Mouse (Mus musculus) inflammation-experienced regulatory T-cells, adult 6 months (primary cell): ENCODE measurements around the gene Itpka. TPM values are rescaled to one million over a fixed set of nuclear protein-coding genes. Genes with fewer than 3 reads are reported as not detected.
A peak's percentile ranks its signal among the peaks of the same experiment; 100 is the strongest.

ENCODE experiments used
- ATAC-seq: one replicate; pipeline ENCODE4 v1.8.0; 2017
- polyA plus RNA-seq, 3 experiments: library from polyadenylated mRNA; unstranded; fragments of 100-300 nt; shearing (Covaris generic); gene quantifications; one replicate each; pipeline ENCODE4 v1.2.1; 2017

Itpka gene
- polyA plus RNA-seq, 3 experiments from 2014 or later, result 0.32 to 0.39 TPM; not detected in 1

DNA sequence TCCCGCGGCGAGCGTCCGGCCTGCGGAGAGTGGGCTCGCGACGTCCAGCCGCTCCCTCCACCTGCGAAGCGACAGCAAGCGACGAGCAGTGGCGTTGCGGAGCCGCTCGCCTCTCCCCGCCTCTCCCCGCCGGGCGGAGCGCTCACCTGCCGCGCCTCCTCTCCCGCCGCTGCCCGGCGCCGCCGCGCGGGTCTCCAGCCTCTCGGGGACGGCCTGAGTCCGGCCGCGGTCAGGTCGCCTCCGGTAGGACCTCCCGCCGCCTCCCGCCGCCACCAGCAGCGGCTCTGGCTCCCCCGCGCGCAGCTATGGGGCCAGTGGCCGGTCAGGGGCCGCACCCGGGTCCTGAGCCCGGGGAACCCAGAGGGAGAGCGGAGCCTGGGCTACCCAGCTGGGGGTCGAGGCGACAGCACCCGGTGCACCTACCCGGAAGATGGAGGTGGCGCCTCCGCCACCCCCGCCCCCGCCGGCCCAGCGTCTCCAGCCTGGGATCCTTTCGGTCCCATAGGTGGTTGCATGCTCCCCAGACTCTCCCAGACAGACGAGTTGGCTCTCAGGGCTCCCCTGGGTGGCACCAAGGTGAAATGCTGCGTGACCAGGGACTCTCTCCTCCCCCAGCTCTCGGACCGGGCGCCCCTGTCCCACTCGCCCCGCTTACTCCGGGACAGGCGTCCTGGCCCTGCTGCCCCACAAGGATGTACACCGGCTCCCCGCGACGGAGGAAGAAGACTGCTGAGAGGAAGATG lies 16.1 kb downstream of the Itpka start:
- ATAC-seq, result peak; percentile 38

- peak; percentile 56 for ATAC-seq
These were observed 17.0 kb downstream of the Itpka start for GRCm38 (mm10) chr2:119758844-119759835.

DNA sequence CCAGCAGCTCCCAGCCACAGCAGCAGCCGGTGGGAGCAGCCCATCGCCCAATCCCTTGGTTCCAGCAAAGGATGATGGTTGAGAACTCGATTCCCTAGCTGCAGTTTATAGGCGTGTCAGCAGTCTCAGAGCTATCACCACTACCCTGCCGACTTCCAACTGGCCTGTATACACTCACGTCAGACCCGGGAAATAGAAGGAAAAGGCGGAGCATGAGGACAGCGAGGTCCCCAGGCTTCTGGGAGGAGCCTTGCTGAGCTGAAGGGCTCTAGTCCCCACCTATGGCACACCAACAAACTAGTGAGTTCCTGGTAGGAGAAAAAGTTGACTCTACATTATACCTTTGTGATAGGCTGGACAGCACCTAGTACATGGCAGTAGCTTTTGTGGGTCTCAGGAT lies 18.1 kb downstream of the Itpka start, which contains the start of gene Ltk:
TSS of gene Ltk (minus strand) at position 181 of the 400 bp plus-strand sequence.
- ATAC-seq, result no peak

DNA sequence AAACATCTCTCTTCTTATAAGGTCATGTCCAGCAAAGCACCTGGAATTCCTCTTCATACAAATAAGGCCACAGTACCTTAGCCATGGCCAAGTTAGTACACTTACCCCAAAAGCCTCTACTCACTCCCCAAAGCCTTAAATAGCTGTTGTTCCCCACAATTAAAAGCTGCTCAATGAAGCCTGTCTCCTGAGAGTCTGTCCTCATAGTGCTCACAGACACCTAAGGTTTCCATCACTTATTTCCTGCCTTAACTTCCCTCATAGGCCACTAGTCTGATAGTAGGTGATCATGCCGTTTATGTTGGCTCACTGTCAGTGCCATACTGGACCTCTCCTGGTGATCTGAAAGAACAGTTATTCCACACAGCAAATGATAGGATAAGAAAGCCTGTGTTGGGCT lies 20.1 kb downstream of the Itpka start:
- ATAC-seq, result no peak

DNA sequence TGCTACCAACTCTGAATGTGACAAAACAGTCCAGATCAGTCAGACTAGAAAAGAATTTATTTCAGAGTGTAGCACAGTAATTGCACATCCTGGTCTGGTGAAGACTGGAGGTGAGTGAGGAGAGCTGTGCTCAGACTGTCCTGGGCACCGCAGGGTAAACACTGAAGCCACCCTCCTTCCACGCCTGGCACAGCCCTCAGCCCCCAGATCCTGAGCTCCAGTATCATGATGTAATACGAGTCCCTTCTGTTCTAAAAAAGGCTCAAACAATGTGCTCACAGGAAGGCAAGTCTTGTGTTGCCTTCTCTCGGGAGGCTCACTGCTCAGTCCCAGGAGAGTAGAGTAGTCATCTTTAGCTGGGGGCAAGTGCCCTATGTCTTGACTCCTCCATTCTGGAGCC lies 21.8 kb downstream of the Itpka start:
- no peak for ATAC-seq

DNA sequence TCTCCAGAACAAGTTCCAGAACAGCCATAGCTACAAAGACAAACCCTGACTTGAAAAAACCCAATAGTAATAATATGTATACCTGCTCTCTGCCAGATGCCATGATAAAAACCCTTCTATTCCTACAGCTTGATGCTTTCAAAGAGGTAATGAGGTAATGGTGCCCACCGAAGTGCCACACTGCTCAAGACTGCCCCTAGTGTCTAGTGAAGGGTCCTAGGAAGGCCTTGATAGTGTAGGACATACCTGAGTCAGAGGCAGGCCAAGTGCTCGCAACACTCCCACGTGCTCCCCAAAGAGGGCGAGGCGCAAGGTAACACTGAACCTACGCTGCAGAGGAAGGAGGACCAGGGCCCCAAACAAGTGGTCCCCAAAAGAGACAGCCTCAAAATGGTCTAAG lies 25.1 kb downstream of the Itpka start:
- ATAC-seq, result no peak

DNA sequence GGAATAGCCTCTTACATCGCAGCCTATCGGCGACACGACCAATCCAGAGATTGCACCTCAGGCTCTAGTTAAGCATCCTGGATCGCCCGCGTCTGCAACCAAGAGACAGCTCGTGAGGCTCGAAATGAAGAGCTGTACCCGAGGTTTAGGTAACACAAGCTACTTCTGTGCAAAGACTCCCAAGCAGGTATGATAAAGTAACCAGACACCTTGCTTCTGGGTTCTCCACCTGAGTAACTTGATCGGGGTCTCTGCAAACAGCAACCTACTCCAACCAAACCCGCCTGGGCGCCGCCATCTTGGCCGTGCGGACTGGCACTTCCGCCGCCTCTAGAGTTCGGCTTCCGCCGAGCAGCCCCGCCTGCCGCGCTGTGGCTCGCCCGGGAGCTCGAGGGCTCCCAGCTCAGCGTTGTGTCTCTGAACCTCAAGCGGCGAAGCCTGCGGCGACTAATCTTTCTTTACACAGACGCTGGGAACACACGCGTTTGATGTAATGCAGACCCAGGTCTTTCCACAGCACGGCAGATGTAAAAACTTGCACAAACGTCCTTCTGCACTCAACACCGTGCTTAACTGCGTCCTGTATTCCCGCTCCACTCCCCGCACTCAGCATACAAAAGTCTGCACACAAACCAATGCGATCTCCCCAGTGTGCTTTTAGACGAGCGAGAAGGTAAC lies 45.2 kb downstream of the Itpka start, which contains the start of gene Rpap1:
TSS of gene Rpap1 (minus strand) at position 332 of the 678 bp plus-strand sequence.
- ATAC-seq, result peak; percentile 99

GRCm38 (mm10) chr2:119789996-119790395 lies 47.9 kb downstream of the Itpka start:
- no peak for ATAC-seq

GRCm38 (mm10) chr2:119797279-119797783 lies 55.2 kb downstream of the Itpka start, which contains the start of gene Tyro3:
TSS of gene Tyro3 (plus strand) at chr2:119797733.
- no peak for ATAC-seq

DNA sequence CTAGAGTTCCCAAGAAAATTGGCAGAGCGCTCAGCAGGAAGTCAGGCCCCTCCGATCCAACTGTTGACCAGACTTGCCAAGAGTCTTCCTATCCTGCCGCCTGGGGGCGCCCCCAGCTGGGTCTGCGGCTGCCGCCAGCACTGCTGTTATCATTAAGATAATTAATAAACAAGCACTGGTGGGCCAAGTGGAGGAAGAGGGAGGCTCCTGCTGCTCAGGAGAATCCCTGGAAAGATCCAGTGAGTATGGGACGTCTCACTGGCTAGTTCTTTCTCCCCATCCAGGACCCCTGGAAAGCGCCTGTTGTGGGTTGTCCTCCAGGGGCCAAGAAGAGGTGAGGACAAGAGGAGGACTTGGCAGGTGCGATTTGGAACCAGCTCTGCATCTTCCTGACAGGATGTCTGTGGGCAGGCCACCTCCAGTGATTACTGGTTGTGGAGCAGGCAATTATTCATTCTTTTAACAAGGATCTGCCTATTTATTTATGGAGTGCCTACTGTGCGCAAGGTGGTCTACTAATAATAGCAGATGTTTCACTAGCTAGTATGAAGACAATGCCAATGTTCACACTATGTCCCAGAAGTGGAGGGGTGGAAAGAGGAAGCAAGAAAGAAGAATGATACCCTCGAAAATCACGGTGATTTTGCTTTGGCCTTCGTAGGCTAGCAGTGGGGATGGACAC lies 56.2 kb downstream of the Itpka start:
- ATAC-seq, result peak; percentile 42

DNA sequence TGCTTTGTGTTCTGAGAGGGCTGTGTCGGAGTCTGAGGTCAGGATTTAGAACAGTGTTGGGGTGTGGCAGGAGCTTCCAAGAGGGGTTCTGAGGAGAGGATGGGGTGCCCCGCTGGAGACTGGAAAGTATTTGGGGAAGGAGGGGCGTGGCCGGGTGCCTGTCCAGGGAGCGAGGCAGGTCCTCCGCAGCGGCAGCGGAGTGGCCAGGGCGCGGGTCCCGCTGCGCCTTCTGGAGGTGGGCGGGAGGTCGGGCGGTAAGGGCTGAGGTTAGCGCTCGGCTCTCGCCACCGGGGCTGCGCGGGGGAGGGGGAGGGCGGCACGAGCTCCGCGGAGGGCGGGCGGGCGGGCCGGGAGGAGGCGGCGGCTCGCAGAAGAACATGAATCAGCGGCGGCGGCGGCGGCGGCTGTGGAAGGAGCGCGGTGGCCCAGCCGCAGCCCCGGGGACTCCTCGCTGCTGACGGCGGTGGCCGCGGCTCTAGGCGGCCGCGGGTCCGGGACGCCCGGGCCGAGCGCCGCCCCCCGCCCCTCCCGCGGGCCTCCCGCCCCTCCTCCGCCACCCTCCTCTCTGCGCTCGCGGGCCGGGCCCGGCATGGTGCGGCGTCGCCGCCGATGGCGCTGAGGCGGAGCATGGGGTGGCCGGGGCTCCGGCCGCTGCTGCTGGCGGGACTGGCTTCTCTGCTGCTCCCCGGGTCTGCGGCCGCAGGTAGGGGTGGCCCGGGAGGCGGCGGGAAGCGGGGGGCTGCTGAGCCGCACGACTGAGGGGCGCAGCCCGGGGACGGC lies 57.2 kb downstream of the Itpka start:
- ATAC-seq, result peak; percentile 33

DNA sequence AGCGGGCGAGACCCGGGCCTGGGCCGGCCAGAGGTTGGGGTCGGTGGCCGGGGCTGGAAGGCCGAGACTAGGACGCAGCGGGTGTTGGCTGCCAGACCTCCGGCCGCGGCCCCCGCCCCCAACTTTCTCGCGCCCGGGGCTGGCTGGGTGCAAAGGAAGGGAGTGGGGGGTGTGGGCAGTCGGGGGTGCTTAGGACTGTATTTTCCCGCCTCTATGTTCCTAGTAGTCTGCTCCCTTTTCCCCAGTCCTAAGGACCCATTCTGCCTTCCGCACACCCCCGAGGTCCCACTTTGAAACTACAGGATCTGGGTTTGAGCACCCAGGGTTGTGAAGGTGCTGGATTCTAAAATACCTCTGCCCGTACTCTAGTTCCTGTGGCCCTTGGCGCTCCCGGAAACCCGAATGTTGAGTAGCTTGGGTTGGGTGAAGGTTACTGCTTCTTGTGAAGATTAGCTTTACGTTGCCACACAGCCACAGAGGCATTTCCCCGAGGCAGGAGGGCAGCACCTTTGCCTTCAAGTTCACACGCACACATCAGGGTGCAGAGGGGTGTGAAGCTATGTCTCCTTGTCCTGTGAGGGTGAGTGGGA lies 57.9 kb downstream of the Itpka start:
- ATAC-seq, result peak; percentile 53

Other genes starting within 250 kb of the Itpka start
- under 1 TPM in 1 of 3 experiments, not detected in 2; 0.09 TPM for gene Exd1, start 194.7 kb upstream of the Itpka start, polyA plus RNA-seq
- 10 to 100 TPM; 68.4 to 88.9 (median 72.2) TPM for gene Chp1, start 194.6 kb upstream of the Itpka start, polyA plus RNA-seq
- 100 to 1,000 TPM in 1 of 3 experiments, 10 to 100 TPM in 1, 1 to 10 TPM in 1; 8.5 to 112 (median 10.8) TPM for gene Nusap1, start 124.0 kb upstream of the Itpka start, polyA plus RNA-seq
- 10 to 100 TPM in 1 of 3 experiments, 1 to 10 TPM in 2; 2.3 to 14.8 (median 5.0) TPM for gene Oip5, start 123.9 kb upstream of the Itpka start, polyA plus RNA-seq
- 10 to 100 TPM; 24.3 to 30.2 (median 27.8) TPM for gene Ndufaf1, start 79.5 kb upstream of the Itpka start, polyA plus RNA-seq
- 10 to 100 TPM; 25.1 to 51.6 (median 44.1) TPM for gene Rtf1, start 67.3 kb upstream of the Itpka start, polyA plus RNA-seq
- gene Ltk, start 18.1 kb downstream of the Itpka start, polyA plus RNA-seq, result under 1 TPM in 1 of 3 experiments, not detected in 2; 0.15 TPM
- 10 to 100 TPM; 13.7 to 20.3 (median 14.9) TPM for gene Rpap1, start 45.2 kb downstream of the Itpka start, polyA plus RNA-seq
- gene Tyro3, start 55.4 kb downstream of the Itpka start, polyA plus RNA-seq, result 1 to 10 TPM; 1.5 to 2.1 (median 1.6) TPM
- gene Mga, start 154.9 kb downstream of the Itpka start, polyA plus RNA-seq, result 10 to 100 TPM; 22.2 to 45.3 (median 39.9) TPM
- gene Mapkbp1, start 230.4 kb downstream of the Itpka start, polyA plus RNA-seq, result 1 to 10 TPM; 1.2 to 3.1 (median 1.6) TPM